Mouse (Mus musculus) neural tube, embryonic 11.5 days (tissue): ENCODE measurements around the gene Ndufb4. TPM values are rescaled to one million over a fixed set of nuclear protein-coding genes. Genes with fewer than 3 reads are reported as not detected.

ENCODE experiments used
- ATAC-seq: fragments of 200-750 bp; cut with Nextera tagmentation; 2 replicates; pipeline ENCODE4 v1.8.0; 2017; ENCODE audit warnings: moderate number of reproducible peaks, mild to moderate bottlenecking, moderate TSS enrichment, moderate library complexity; ENCODE audit not compliant: insufficient read depth, low FRiP score, low TSS enrichment
- DNase-seq: peaks from one replicate; pipeline ENCODE4 v3.0.0-alpha.2; 2015; ENCODE audit warnings: low spot score
- H3K27ac ChIP-seq: fragments of 300-500 bp; sonication (generic); 2 replicates; pipeline ENCODE4 v1.5.1; 2014; ENCODE audit warnings: low read depth, mild to moderate bottlenecking, low read length
- H3K27me3 ChIP-seq: fragments of 300-500 bp; sonication (generic); 2 replicates; pipeline ENCODE4 v1.6.1; 2014; ENCODE audit warnings: mild to moderate bottlenecking, low read length, mixed read lengths; ENCODE audit not compliant: control insufficient read depth, insufficient read depth
- H3K36me3 ChIP-seq: fragments of 300-500 bp; sonication (generic); 2 replicates; pipeline ENCODE4 v1.6.1; 2014; ENCODE audit warnings: mild to moderate bottlenecking, low read length, moderate library complexity, mixed read lengths; ENCODE audit not compliant: control insufficient read depth, insufficient read depth
- H3K4me1 ChIP-seq: fragments of 300-500 bp; sonication (generic); 2 replicates; pipeline ENCODE4 v1.6.1; 2014; ENCODE audit warnings: low read length, mixed read lengths; ENCODE audit not compliant: control insufficient read depth, insufficient read depth
- H3K4me2 ChIP-seq: fragments of 300-500 bp; sonication (generic); 2 replicates; pipeline ENCODE4 v1.6.1; 2014; ENCODE audit warnings: low read depth, mild to moderate bottlenecking, moderate library complexity
- H3K4me3 ChIP-seq: fragments of 300-500 bp; sonication (generic); 2 replicates; pipeline ENCODE4 v1.5.1; 2014; ENCODE audit warnings: low read depth, low read length
- H3K9ac ChIP-seq: fragments of 300-500 bp; sonication (generic); 2 replicates; pipeline ENCODE4 v1.6.1; 2014; ENCODE audit warnings: mild to moderate bottlenecking, low read length
- H3K9me3 ChIP-seq: fragments of 300-500 bp; sonication (generic); 2 replicates; pipeline ENCODE4 v1.6.1; 2016; ENCODE audit warnings: low read length; ENCODE audit not compliant: control insufficient read depth
- WGBS: fragments of 180-500 bp; shearing (Covaris S2); extraction: QIAGEN DNeasy Blood & Tissue Kit; methylation state at CpG from one replicate; pipeline ENCODE4 v1.1.7; 2014; 5-methylcytosine and 5-hydroxymethylcytosine counted together
- polyA plus RNA-seq: library from polyadenylated mRNA; unstranded; fragments of >200 nt; fragmentation: Nextera tagmentation; extraction: Ambion mirVana; gene quantifications from 2 replicates; pipeline ENCODE4 v1.2.1, GENCODE M21; 2014

Gene Ndufb4
- polyA plus RNA-seq, 1 experiment from 2014 or later = 46.2 TPM

GRCm38 (mm10) chr16:37636107-37636506 lies 18.1 kb downstream of the Ndufb4 start:
- H3K36me3 ChIP-seq = no peaks in the 10 kb centered on the region
- no peak overlapping the region for H3K27ac ChIP-seq
- H3K9me3 ChIP-seq = no peaks in the 10 kb centered on the region
- WGBS = 63% methylated on average over 6 of the region's 6 CpGs
- no peak overlapping the region for H3K9ac ChIP-seq
- no peak overlapping the region for H3K4me3 ChIP-seq
- no peak overlapping the region for H3K4me2 ChIP-seq
- DNase-seq (no peak), ATAC-seq (no peak)
- H3K4me1 ChIP-seq = no peaks in the 10 kb centered on the region
- H3K27me3 ChIP-seq = no peaks in the 10 kb centered on the region

GRCm38 (mm10) chr16:37635095-37635494 lies 19.2 kb downstream of the Ndufb4 start:
- Histone ChIP-seq H3K27ac (no peak overlapping the region), H3K4me1 (no peaks in the 10 kb centered on the region), H3K9ac (no peak overlapping the region), H3K36me3 (no peaks in the 10 kb centered on the region), H3K4me2 (no peak overlapping the region), H3K27me3 (no peaks in the 10 kb centered on the region), H3K9me3 (no peaks in the 10 kb centered on the region), H3K4me3 (no peak overlapping the region)
- ATAC-seq (no peak), DNase-seq (no peak)
- 92% methylated on average over 1 of the region's 1 CpGs for WGBS

GRCm38 (mm10) chr16:37634578-37634977 lies 19.7 kb downstream of the Ndufb4 start:
- H3K4me3 ChIP-seq = no peak overlapping the region

GRCm38 (mm10) chr16:37629011-37629410 lies 25.2 kb downstream of the Ndufb4 start:
- H3K27ac ChIP-seq = no peak overlapping the region
- H3K4me3 ChIP-seq = no peak overlapping the region
- H3K27me3 ChIP-seq = no peaks in the 10 kb centered on the region
- DNase-seq = no peak
- no peaks in the 10 kb centered on the region for H3K9me3 ChIP-seq
- WGBS = 88% methylated on average over 7 of the region's 7 CpGs
- no peak overlapping the region for H3K4me2 ChIP-seq
- no peak for ATAC-seq
- no peak overlapping the region for H3K9ac ChIP-seq
- H3K36me3 ChIP-seq = no peaks in the 10 kb centered on the region
- H3K4me1 ChIP-seq = no peaks in the 10 kb centered on the region

More at GRCm38 (mm10) chr16:37634578-37634977, 19.7 kb downstream of the Ndufb4 start:
- ATAC-seq (no peak), DNase-seq (no peak)
- no peaks in the 10 kb centered on the region for H3K36me3 ChIP-seq
- 70% methylated on average over 9 of the region's 9 CpGs for WGBS
- H3K9me3 ChIP-seq = no peaks in the 10 kb centered on the region
- no peaks in the 10 kb centered on the region for H3K27me3 ChIP-seq
- H3K9ac ChIP-seq = no peak overlapping the region
- no peak overlapping the region for H3K27ac ChIP-seq
- no peaks in the 10 kb centered on the region for H3K4me1 ChIP-seq
- no peak overlapping the region for H3K4me2 ChIP-seq

GRCm38 (mm10) chr16:37628336-37628735 lies 25.9 kb downstream of the Ndufb4 start:
- H3K36me3 ChIP-seq = no peaks in the 10 kb centered on the region
- DNase-seq (no peak), ATAC-seq (no peak)
- H3K9me3 ChIP-seq = no peaks in the 10 kb centered on the region
- H3K4me1 ChIP-seq = no peaks in the 10 kb centered on the region
- H3K4me3 ChIP-seq = no peak overlapping the region
- no peak overlapping the region for H3K4me2 ChIP-seq
- 75% methylated on average over 9 of the region's 9 CpGs for WGBS
- no peak overlapping the region for H3K27ac ChIP-seq
- H3K9ac ChIP-seq = no peak overlapping the region
- H3K27me3 ChIP-seq = no peaks in the 10 kb centered on the region

GRCm38 (mm10) chr16:37626388-37626949 lies 27.8 kb downstream of the Ndufb4 start:
- no peak overlapping the region for H3K4me2 ChIP-seq
- H3K27ac ChIP-seq = no peak overlapping the region
- H3K4me1 ChIP-seq = no peaks in the 10 kb centered on the region
- H3K27me3 ChIP-seq = no peaks in the 10 kb centered on the region
- 61% methylated on average over 4 of the region's 4 CpGs for WGBS
- DNase-seq (no peak), ATAC-seq (no peak)
- H3K4me3 ChIP-seq = no peak overlapping the region
- H3K9me3 ChIP-seq = no peaks in the 10 kb centered on the region
- no peaks in the 10 kb centered on the region for H3K36me3 ChIP-seq
- no peak overlapping the region for H3K9ac ChIP-seq

GRCm38 (mm10) chr16:37622919-37623318 lies 31.3 kb downstream of the Ndufb4 start:
- no peak overlapping the region for H3K27ac ChIP-seq
- ATAC-seq (no peak), DNase-seq (no peak)
- 80% methylated on average over 5 of the region's 5 CpGs for WGBS
- no peak overlapping the region for H3K9ac ChIP-seq
- H3K4me1 ChIP-seq = no peaks in the 10 kb centered on the region
- H3K9me3 ChIP-seq = no peaks in the 10 kb centered on the region
- no peak overlapping the region for H3K4me3 ChIP-seq
- no peaks in the 10 kb centered on the region for H3K27me3 ChIP-seq
- H3K4me2 ChIP-seq = no peak overlapping the region
- no peaks in the 10 kb centered on the region for H3K36me3 ChIP-seq

- H3K4me3 ChIP-seq = no peak overlapping the region
- ATAC-seq (no peak), DNase-seq (no peak)
- no peaks in the 10 kb centered on the region for H3K9me3 ChIP-seq
- no peaks in the 10 kb centered on the region for H3K4me1 ChIP-seq
- H3K36me3 ChIP-seq = no peaks in the 10 kb centered on the region
- WGBS = 86% methylated on average over 3 of the region's 3 CpGs
- H3K27me3 ChIP-seq = no peaks in the 10 kb centered on the region
- H3K9ac ChIP-seq = no peak overlapping the region
- H3K4me2 ChIP-seq = no peak overlapping the region
- H3K27ac ChIP-seq = no peak overlapping the region
These were observed 31.9 kb downstream of the Ndufb4 start for GRCm38 (mm10) chr16:37622403-37622802.

- no peak overlapping the region for H3K9ac ChIP-seq
- no peaks in the 10 kb centered on the region for H3K9me3 ChIP-seq
- DNase-seq = peak; percentile 25
- ATAC-seq = no peak
- H3K4me1 ChIP-seq = no peaks in the 10 kb centered on the region
- no peaks in the 10 kb centered on the region for H3K27me3 ChIP-seq
- no peak overlapping the region for H3K27ac ChIP-seq
- no peak overlapping the region for H3K4me2 ChIP-seq
- H3K36me3 ChIP-seq = no peaks in the 10 kb centered on the region
- WGBS = 40% methylated on average over 3 of the region's 3 CpGs
- H3K4me3 ChIP-seq = no peak overlapping the region
These were observed 36.6 kb downstream of the Ndufb4 start for GRCm38 (mm10) chr16:37617695-37618094.
